Mouse (Mus musculus) 3T3-L1 (cell line): ENCODE results near the gene Med13l.
A peak's percentile ranks its signal among the peaks of the same experiment; 100 is the strongest.
"Not testable (repeated sequence)": the region's sequence is repeated elsewhere in the genome, so short reads cannot be mapped to it uniquely, and the experiment has no call there.

Source experiments
- DNase-seq: peaks from one replicate; pipeline ENCODE4 v3.0.0-alpha.2; 2015; ENCODE audit warnings: low read depth, low spot score

The Med13l gene

GRCm38 (mm10) chr5:118628211-118628610 is 67.7 kb downstream of the Med13l start:
- DNase-seq = peak; percentile 61

- no peak for DNase-seq
These were observed 71.9 kb downstream of the Med13l start for GRCm38 (mm10) chr5:118632346-118632745.

- DNase-seq = no peak
These were observed 72.6 kb downstream of the Med13l start for GRCm38 (mm10) chr5:118633106-118633505.

GRCm38 (mm10) chr5:118635476-118636187 is 75.2 kb downstream of the Med13l start:
- DNase-seq = no peak

GRCm38 (mm10) chr5:118636399-118637369 is 76.2 kb downstream of the Med13l start:
- DNase-seq = no peak

- DNase-seq = peak; percentile 63
These were observed 77.5 kb downstream of the Med13l start for GRCm38 (mm10) chr5:118637931-118638330.

- DNase-seq = no peak
These were observed 78.1 kb downstream of the Med13l start for GRCm38 (mm10) chr5:118638534-118639109.

- peak; percentile 59 for DNase-seq
These were observed 78.7 kb downstream of the Med13l start for GRCm38 (mm10) chr5:118639117-118639707.

GRCm38 (mm10) chr5:118644041-118644440 is 83.6 kb downstream of the Med13l start:
- no peak for DNase-seq

GRCm38 (mm10) chr5:118644511-118644910 is 84.0 kb downstream of the Med13l start:
- no peak for DNase-seq

- no peak for DNase-seq
These were observed 84.8 kb downstream of the Med13l start for GRCm38 (mm10) chr5:118645196-118645805.

- DNase-seq = no peak
These were observed 86.4 kb downstream of the Med13l start for GRCm38 (mm10) chr5:118646897-118647296.

GRCm38 (mm10) chr5:118647384-118647783 is 86.9 kb downstream of the Med13l start:
- no peak for DNase-seq

- DNase-seq = no peak
These were observed 88.9 kb downstream of the Med13l start for GRCm38 (mm10) chr5:118649215-118650006.

- DNase-seq = peak; percentile 23
These were observed 89.6 kb downstream of the Med13l start for GRCm38 (mm10) chr5:118650007-118650548.

- no peak for DNase-seq
These were observed 90.3 kb downstream of the Med13l start for GRCm38 (mm10) chr5:118650746-118651145.

- no peak for DNase-seq
These were observed 92.1 kb downstream of the Med13l start for GRCm38 (mm10) chr5:118652611-118653010.

GRCm38 (mm10) chr5:118653119-118653518 is 92.6 kb downstream of the Med13l start:
- not testable (repeated sequence) for DNase-seq

GRCm38 (mm10) chr5:118654599-118654998 is 94.1 kb downstream of the Med13l start:
- no peak for DNase-seq

- peak; percentile 61 for DNase-seq
These were observed 94.5 kb downstream of the Med13l start for GRCm38 (mm10) chr5:118655025-118655424.
